Mouse (Mus musculus): ENCODE measurements around the gene Gm21973.
A peak's percentile ranks its signal among the peaks of the same experiment; 100 is the strongest.

Gene Gm21973

DNA sequence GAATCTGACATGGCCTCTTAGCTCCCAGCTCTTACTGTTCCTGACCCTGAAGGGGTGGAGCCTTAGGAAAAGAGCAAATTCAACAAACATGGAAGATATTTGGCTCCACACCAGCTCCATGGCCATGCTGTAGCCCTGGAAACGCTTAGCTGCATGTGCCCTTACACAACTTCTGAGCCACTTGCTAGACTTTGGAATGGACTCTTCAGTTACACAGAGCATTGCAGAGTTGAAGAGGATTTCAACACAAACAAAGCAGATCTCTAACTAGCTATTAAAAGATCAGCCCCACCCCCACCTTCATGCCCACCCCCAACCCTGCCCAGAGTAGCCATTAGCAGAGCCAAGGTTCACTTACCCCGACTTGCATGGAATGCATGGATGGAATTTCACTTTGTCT lies 74.6 kb downstream of the Gm21973 start:
- DNase-seq (ENCODE audit: extremely low read depth, low read depth), result no peak

DNA sequence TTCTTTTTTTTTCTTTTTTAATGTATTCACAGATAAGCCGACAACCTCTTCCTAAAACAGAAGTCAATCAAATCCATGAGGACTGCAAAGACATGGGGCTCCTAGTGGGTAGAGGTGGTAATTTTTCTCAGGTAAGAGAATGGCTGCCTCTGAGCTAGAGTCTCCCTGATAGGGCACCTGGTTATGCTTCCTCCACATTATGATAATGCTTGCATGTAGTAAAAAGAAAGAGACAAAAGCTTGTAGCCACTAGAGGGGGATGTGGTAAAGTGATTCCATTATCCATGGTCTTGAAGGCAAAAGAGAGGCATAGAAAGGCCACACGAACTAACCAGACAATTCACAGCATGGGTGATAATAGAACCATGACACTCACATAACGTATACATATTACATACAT lies 75.2 kb downstream of the Gm21973 start:
- DNase-seq (ENCODE audit: extremely low read depth, low read depth), result peak; percentile 22

DNA sequence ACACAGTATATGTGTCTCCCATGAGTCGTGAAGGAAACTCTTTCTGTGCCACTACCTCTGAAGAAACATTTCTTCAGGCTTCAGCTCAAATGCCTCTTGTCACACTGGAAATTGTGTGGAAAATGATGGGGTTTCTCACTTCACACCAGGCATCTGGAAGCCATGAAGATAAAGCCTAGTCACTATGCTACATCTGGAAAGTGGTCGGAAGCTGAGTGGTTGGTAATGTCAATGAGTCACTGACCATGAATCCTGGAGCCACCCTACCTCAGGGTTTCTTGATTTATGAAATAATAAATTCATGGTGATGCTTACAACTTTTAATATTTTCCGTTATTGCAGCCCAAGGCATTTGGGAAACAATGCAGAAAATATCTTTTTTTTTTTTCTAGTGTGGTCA lies 84.7 kb downstream of the Gm21973 start:
- no peak for DNase-seq (ENCODE audit: extremely low read depth, low read depth)

- no peak for DNase-seq (ENCODE audit: extremely low read depth, low read depth)
These were observed 85.7 kb downstream of the Gm21973 start for GRCm38 (mm10) chr15:10410881-10411280.

DNA sequence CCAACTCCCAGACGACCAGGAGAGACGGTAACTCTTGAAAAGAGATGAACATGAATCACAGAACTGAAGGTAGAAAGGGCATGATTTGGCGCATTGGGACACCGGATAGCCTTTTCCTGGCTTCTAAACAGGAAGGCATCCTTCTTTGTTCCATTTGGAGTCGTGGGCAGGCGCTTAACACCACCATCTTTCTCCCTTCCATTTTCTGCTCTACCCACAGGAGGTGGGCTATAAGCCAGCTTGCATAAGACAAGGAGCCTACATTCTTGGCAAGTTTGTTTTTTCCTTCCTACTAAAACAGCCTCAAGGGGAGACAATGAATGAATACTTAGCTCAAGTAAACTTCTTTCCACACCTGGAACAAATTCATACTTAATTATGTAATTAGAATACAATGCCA lies 88.5 kb downstream of the Gm21973 start:
- no peak for DNase-seq (ENCODE audit: extremely low read depth, low read depth)

DNA sequence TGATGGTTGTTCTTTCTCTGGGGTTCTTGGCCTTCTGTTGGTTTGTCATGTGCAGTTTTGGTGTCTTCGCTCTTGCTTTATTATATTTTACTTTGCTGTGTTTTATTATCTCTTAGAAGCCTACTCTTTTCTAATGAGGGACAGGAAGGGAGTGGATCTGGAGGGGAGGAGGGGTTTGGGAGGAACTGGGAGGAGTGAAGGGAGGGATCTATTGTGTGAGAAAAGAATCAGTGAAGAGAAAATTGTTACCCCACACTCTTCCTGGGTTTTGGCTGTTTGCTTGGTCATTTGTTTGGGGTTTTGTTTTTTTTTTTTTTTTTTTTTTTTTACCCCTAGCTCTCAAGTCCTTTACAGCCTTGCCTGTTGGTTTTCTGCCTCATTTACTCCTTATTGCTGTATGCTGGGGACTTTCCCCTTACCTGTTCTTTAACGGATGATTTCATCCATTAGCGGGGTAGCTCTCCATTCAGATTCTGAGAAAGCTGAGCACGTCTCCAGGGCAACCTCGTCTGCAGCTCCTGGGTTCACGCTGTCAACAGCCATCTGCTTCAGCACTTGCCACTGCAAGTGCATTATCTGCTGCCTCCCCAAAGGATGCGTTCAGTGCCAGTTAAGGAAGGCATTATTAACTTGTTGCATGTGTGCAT lies 96.1 kb downstream of the Gm21973 start:
- DNase-seq (ENCODE audit: extremely low read depth, low read depth), result no peak

DNA sequence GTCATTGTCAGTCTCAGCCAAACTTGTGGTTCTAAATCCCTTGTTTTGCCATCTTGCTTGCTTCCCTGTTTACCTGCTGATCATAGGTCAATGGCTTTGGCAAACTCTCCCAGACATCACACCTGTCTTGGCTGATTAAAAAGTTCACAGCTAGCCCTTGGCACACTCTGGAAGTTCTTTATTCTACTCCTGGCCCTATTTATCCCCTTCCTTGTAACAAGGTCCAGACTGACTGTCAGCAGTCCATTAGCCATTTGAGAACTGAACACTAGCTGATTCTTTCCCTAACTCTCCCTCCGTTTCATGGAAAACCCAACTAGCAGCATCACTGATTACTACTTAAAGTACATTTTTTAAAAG lies 96.6 kb downstream of the Gm21973 start:
- no peak for DNase-seq (ENCODE audit: extremely low read depth, low read depth)
